Mouse (Mus musculus): ENCODE measurements around the gene Nans. TPM values are rescaled to one million over a fixed set of nuclear protein-coding genes. Genes with fewer than 3 reads are reported as not detected.
A peak's percentile ranks its signal among the peaks of the same experiment; 100 is the strongest.

Nans gene
- polyA plus RNA-seq, 1 experiment from 2014 or later: 75.7 TPM

DNA sequence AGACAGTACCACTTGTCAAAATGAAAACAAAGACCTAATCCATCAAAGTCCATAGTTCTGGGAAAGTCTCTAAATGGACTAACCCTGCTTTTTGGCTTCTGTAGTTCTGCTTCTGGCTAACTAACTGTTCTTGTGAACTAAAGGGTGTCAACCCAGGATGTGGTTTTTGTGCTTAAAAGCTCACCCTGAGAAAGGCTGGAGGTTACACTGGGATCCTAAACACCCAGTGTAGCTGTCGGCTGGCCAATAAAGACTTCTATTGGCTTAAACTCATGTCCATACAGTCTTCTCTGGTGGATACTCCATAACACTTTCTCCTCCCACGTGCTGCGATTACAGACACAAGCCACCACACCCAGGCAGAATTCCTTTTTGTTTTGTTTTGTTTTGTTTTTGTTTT, 37.2 kb downstream of the Nans start:
- Histone ChIP-seq H3K27me3 (ENCODE audit: poor library complexity, severe bottlenecking) (peaks cover 42% of the 10 kb centered on the region), H3K36me3 (replicated peaks) (no peaks in the 10 kb centered on the region), H3K9me3 (no peaks in the 10 kb centered on the region), H3K4me1 (peaks cover 10% of the 10 kb centered on the region), H3K4me3 (no peak overlapping the region), H3K27ac (no peak overlapping the region)
- WGBS: 88% methylated on average over 3 of the region's 3 CpGs
- DNase-seq (ENCODE audit: extremely low spot score, low spot score): no peak

GRCm38 (mm10) chr4:46526798-46527557, 37.9 kb downstream of the Nans start:
- Histone ChIP-seq H3K27ac (peak overlapping the region; percentile 72), H3K27me3 (ENCODE audit: poor library complexity, severe bottlenecking) (peaks cover 45% of the 10 kb centered on the region), H3K9me3 (no peaks in the 10 kb centered on the region), H3K4me3 (peak overlapping the region; percentile 44), H3K4me1 (peaks cover 10% of the 10 kb centered on the region), H3K36me3 (replicated peaks) (no peaks in the 10 kb centered on the region)
- 29% methylated on average over 17 of the region's 17 CpGs for WGBS
- no peak for DNase-seq (ENCODE audit: extremely low spot score, low spot score)

DNA sequence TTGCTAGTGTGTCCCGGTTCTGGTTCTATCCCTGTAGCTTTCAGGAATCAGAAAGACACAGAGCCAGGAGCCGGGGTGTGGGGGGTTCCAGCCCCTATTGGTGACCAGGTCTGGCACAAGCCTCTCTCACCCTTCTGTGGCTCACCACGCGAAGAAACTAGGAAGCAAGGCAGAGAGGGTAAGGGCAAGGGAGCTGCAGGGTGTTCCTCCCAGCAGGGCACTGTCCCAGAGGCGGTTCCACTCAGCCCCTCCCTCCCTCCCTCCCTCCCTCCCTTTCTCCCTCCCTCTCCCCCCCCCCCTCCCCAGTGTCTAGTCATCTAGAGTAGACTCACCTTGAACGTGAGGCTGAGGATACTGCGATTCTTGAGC, 38.5 kb downstream of the Nans start:
- Histone ChIP-seq H3K9me3 (no peaks in the 10 kb centered on the region), H3K27ac (peak overlapping the region; percentile 72), H3K4me1 (peaks cover 10% of the 10 kb centered on the region), H3K36me3 (replicated peaks) (no peaks in the 10 kb centered on the region), H3K4me3 (peak overlapping the region; percentile 44), H3K27me3 (ENCODE audit: poor library complexity, severe bottlenecking) (peaks cover 51% of the 10 kb centered on the region)
- WGBS: 3% methylated on average over 7 of the region's 7 CpGs
- DNase-seq (ENCODE audit: extremely low spot score, low spot score): no peak

- H3K27me3 ChIP-seq (ENCODE audit: poor library complexity, severe bottlenecking): peaks cover 72% of the 10 kb centered on the region
- WGBS: 55% methylated on average over 7 of the region's 7 CpGs
- no peaks in the 10 kb centered on the region for H3K9me3 ChIP-seq
- H3K4me3 ChIP-seq: no peak overlapping the region
- no peak overlapping the region for H3K27ac ChIP-seq
- DNase-seq (ENCODE audit: extremely low spot score, low spot score): no peak
- no peaks in the 10 kb centered on the region for H3K36me3 ChIP-seq (replicated peaks)
- peaks cover 18% of the 10 kb centered on the region for H3K4me1 ChIP-seq
These were observed 40.7 kb downstream of the Nans start for GRCm38 (mm10) chr4:46529722-46530121.

DNA sequence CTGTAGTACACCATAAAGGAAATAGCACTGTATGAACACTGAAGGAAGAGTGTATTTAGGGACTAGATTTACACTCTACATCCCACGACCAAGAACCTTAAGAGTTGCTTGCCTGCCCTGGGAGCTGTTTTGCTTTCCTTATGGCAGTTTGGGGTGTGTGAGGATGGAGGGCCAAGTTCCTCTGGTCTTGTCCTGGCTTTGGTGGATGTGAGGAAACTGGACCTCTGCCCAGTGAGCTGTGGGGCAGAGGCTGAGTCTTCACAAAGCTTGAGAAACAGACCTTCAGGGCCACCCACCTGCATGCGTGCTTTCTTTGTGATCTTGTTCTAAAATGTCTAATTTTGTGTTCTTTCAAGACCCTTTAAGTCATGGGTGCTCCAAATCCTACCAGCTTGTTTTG, 43.5 kb downstream of the Nans start:
- no peak for DNase-seq (ENCODE audit: extremely low spot score, low spot score)
- H3K4me1 ChIP-seq: peaks cover 29% of the 10 kb centered on the region
- H3K36me3 ChIP-seq (replicated peaks): no peaks in the 10 kb centered on the region
- H3K27ac ChIP-seq: no peak overlapping the region
- no peaks in the 10 kb centered on the region for H3K9me3 ChIP-seq
- H3K27me3 ChIP-seq (ENCODE audit: poor library complexity, severe bottlenecking): peaks cover 90% of the 10 kb centered on the region
- H3K4me3 ChIP-seq: no peak overlapping the region
- WGBS: 77% methylated on average over 2 of the region's 2 CpGs

DNA sequence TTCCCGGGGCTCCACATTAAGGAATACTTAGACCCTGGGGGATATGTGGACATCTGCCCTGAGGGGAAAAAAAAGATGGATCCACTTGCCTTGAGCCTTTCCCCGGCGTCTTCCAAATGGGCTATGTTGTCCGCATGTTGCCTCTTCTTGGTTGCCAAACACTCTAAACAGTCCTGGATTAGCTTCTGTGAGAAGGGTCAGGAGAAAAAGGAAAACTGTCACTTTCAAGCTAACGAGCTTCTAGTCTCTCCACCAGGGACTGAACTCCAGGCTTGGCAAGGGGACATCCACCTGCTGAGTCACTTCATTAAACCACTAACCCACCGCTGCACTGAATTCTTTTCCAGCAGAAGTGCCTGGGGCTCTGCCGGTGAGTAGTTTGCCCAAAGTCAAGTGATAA, 43.9 kb downstream of the Nans start:
- 64% methylated on average over 7 of the region's 7 CpGs for WGBS
- DNase-seq (ENCODE audit: extremely low spot score, low spot score): no peak

DNA sequence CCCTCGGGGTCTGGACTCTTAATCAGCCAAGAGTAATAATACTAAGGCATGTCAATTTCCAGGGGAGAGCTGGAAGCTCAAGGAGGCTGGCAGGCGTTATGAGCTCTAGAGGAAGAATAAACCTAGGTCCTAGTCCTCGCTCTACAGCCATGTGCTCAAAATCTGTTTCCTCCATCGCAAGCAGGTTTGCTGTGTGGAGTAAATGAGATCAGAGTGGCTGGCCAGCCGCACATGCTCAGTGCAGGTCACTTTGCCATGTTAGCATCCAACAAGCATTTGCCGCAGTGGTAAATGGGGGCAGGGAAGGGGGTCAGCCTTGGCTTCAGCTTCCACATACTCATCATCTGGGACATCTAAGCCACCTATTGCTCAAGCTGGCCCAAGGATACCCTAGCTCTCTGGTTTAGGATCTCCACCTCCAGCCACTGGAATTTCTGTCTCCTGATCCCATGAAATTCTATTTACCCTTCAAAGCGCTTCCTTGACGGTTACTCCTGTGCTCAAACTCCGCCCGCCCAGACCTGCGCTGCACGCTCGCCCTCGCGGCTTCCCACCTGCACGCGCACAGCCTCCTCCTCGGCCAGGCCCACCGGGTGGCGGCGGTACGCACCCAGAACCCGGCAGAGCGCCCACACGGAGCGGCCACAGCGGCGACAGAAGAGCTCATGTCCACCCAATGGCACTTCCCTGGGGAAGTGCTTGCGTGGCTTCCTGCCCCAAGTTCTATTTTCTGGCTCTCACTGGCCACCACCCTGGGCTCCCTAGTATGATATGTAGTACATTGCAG, 45.1 kb downstream of the Nans start:
- H3K27ac ChIP-seq: no peak overlapping the region
- H3K36me3 ChIP-seq (replicated peaks): no peaks in the 10 kb centered on the region
- 12% methylated on average over 29 of the region's 29 CpGs for WGBS
- peak overlapping the region; percentile 38 for H3K4me3 ChIP-seq
- H3K27me3 ChIP-seq (ENCODE audit: poor library complexity, severe bottlenecking): peaks cover 94% of the 10 kb centered on the region
- H3K9me3 ChIP-seq: no peaks in the 10 kb centered on the region
- DNase-seq (ENCODE audit: extremely low spot score, low spot score): no peak
- peaks cover 25% of the 10 kb centered on the region for H3K4me1 ChIP-seq

More for the DNA sequence above, 43.9 kb downstream of the Nans start:
- H3K4me3 ChIP-seq: no peak overlapping the region
- H3K4me1 ChIP-seq: peaks cover 25% of the 10 kb centered on the region
- no peaks in the 10 kb centered on the region for H3K9me3 ChIP-seq
- no peaks in the 10 kb centered on the region for H3K36me3 ChIP-seq (replicated peaks)
- no peak overlapping the region for H3K27ac ChIP-seq
- peaks cover 92% of the 10 kb centered on the region for H3K27me3 ChIP-seq (ENCODE audit: poor library complexity, severe bottlenecking)

- DNase-seq (ENCODE audit: extremely low spot score, low spot score): no peak
- Histone ChIP-seq H3K4me3 (peak overlapping the region; percentile 55), H3K36me3 (replicated peaks) (no peaks in the 10 kb centered on the region), H3K27me3 (ENCODE audit: poor library complexity, severe bottlenecking) (peaks cover 90% of the 10 kb centered on the region), H3K27ac (0 out of 2 replicates have a peak overlapping the region, but pooled peaks have one; percentile 31), H3K9me3 (no peaks in the 10 kb centered on the region), H3K4me1 (peaks cover 25% of the 10 kb centered on the region)
- 6% methylated on average over 16 of the region's 16 CpGs for whole genome bisulfite sequencing
These were observed 46.2 kb downstream of the Nans start for GRCm38 (mm10) chr4:46535094-46535830.

GRCm38 (mm10) chr4:46535840-46536361, 46.9 kb downstream of the Nans start, which contains the start of gene Trim14:
Gene Trim14 (minus strand): TSS chr4:46536141.
- 1% methylated on average over 44 of the region's 46 CpGs for WGBS
- H3K36me3 ChIP-seq (replicated peaks): no peaks in the 10 kb centered on the region
- 0 out of 2 replicates have a peak within 1 kb of the TSS, but pooled peaks have one; percentile 31 for H3K27ac ChIP-seq
- H3K4me3 ChIP-seq: peak within 1 kb of the TSS; percentile 55
- H3K27me3 ChIP-seq (ENCODE audit: poor library complexity, severe bottlenecking): peaks cover 90% of the 10 kb centered on the region
- H3K9me3 ChIP-seq: no peaks in the 10 kb centered on the region
- peak; percentile 38 for DNase-seq (ENCODE audit: extremely low spot score, low spot score)
- peaks cover 25% of the 10 kb centered on the region for H3K4me1 ChIP-seq

GRCm38 (mm10) chr4:46539167-46539566, 50.1 kb downstream of the Nans start:
- H3K27me3 ChIP-seq (ENCODE audit: poor library complexity, severe bottlenecking): peaks cover 62% of the 10 kb centered on the region
- no peak overlapping the region for H3K27ac ChIP-seq
- no peak overlapping the region for H3K4me3 ChIP-seq
- no peaks in the 10 kb centered on the region for H3K9me3 ChIP-seq
- 80% methylated on average over 9 of the region's 9 CpGs for WGBS
- H3K36me3 ChIP-seq (replicated peaks): no peaks in the 10 kb centered on the region
- H3K4me1 ChIP-seq: peaks cover 26% of the 10 kb centered on the region
- no peak for DNase-seq (ENCODE audit: extremely low spot score, low spot score)

GRCm38 (mm10) chr4:46541707-46542106, 52.7 kb downstream of the Nans start:
- peaks cover 37% of the 10 kb centered on the region for H3K27me3 ChIP-seq (ENCODE audit: poor library complexity, severe bottlenecking)
- H3K4me3 ChIP-seq: no peak overlapping the region
- H3K27ac ChIP-seq: 0 out of 2 replicates have a peak overlapping the region, but pooled peaks have one; percentile 30
- no peaks in the 10 kb centered on the region for H3K36me3 ChIP-seq (replicated peaks)
- no peaks in the 10 kb centered on the region for H3K9me3 ChIP-seq
- DNase-seq (ENCODE audit: extremely low spot score, low spot score): no peak
- peaks cover 5% of the 10 kb centered on the region; the same call in 1 of the 2 replicates for H3K4me1 ChIP-seq
- WGBS: 35% methylated on average over 8 of the region's 9 CpGs

- Histone ChIP-seq H3K36me3 (replicated peaks) (no peaks in the 10 kb centered on the region), H3K4me1 (peaks cover 7% of the 10 kb centered on the region; the same call in 1 of the 2 replicates), H3K9me3 (no peaks in the 10 kb centered on the region), H3K27ac (no peak overlapping the region), H3K4me3 (no peak overlapping the region), H3K27me3 (ENCODE audit: poor library complexity, severe bottlenecking) (peaks cover 19% of the 10 kb centered on the region)
- 91% methylated on average over 13 of the region's 13 CpGs for WGBS
- DNase-seq (ENCODE audit: extremely low spot score, low spot score): no peak
These were observed 54.5 kb downstream of the Nans start for GRCm38 (mm10) chr4:46543366-46544050.
